Mouse (Mus musculus) kidney, postnatal 14 days (tissue): ENCODE measurements around the gene Ulk2.
"Not testable (repeated sequence)": the region's sequence is repeated elsewhere in the genome, so short reads cannot be mapped to it uniquely, and the experiment has no call there.

Source experiments
- DNase-seq: peaks from one replicate; pipeline ENCODE4 v3.0.0; 2022; ENCODE audit warnings: mixed read lengths

The Ulk2 gene

GRCm38 (mm10) chr11:61854988-61855411 is at the start of gene Ulk2:
Gene Ulk2, minus strand, starts transcription at chr11:61855073.
- DNase-seq, result peak; percentile 93

DNA sequence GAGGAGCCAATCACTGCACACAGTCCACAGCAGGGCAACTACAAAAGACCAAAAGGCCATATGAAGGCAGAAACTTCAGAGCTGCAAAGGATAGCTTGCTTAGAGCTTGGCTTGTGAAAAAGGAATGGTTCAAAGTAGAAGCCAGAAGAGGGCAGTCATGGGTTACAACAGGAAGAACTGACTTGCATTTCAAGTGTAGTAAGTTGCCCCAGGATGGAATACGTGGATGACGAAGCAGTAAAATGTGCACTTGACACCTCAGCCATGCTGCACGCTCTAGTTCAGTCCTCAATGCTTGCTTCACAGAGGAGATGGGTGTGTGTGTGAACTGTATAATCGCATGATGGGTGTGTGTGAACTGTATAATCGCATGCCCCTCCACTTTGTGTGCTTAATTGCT is 27.3 kb upstream of the Ulk2 start:
- no peak for DNase-seq

GRCm38 (mm10) chr11:61879921-61880320 is 25.0 kb upstream of the Ulk2 start:
- no peak for DNase-seq

GRCm38 (mm10) chr11:61871881-61872280 is 17.0 kb upstream of the Ulk2 start:
- DNase-seq, result no peak

- no peak for DNase-seq
Observed at GRCm38 (mm10) chr11:61866856-61867255, 12.0 kb upstream of the Ulk2 start.

DNA sequence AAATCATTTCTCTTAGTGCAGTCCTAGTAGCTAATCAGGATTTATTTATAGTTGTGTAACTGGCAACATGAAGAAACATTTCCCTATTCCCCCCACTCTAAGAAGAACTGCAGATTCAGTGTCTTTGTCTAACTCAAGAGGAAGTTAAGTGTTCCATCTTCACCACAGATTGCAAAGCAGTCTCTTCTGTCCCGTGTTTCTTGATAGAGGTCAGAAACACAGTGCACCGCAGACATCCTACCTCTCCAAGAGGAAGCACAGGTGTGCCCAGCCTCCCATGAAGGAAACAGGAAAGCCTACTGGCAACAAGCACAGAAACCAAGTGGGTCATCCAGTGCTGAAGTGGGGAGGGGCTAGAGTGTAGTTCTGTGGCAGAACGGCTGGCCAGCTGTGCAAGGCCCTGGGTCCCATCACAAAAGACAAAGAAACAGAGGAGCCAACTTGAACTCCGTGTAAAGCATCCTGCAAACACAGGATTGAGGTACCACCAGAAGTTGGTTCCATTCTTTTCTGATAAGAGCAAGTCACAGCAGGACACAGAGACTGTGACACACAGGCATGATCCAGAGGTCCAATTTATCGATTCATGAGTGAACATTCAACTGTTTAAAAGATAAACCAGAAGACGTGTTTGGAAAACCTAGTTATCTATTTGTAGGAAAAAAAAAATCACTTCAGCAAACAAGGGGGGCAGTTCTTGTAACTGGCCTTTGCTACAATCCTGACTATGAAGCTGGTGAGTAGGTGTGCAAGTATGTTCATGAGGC is 7.1 kb upstream of the Ulk2 start:
- no peak for DNase-seq

GRCm38 (mm10) chr11:61859316-61859715 is 4.4 kb upstream of the Ulk2 start:
- peak; percentile 33 for DNase-seq

DNA sequence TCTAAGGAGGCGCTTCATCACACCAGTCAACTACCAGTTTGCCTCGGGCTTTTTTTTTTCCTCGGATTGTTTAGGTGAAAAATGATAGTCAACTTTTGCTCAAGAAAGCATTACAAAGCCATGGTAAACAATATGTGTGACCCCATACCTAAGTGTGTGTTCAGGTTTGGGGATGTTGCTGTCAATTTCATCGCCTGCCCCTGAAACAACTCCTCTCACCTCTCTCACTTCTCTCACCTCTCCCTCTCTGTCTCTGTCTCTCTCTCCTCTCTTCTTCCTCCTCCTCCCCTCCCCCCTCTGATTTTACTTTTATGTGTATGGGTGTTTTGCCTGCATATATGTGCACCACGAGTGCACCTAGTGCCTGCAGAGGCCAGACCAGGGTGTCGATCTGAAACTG is 666 bp upstream of the Ulk2 start:
- DNase-seq, result no peak

GRCm38 (mm10) chr11:61854211-61854987 is 474 bp downstream of the Ulk2 start:
- peak; percentile 88 for DNase-seq

DNA sequence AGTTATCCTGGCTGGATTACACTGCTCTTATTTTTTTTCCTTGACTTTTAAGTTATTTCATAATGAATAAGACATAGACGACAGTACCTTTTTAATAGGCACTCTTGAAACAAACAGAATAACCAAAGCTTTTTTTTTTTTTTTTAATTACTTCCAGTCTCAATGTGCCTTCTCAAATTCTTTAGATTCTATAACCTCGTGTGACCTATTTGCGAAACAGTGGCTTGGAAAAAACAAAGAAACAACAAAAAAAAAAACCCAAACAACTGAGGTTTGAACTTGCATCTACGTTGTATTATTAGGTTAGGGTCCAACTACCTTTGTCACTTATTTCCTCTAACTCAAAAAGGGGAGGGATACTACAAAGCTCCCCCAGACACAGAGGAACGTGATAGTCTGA is 1.2 kb downstream of the Ulk2 start:
- no peak for DNase-seq

GRCm38 (mm10) chr11:61852916-61853315 is 2.0 kb downstream of the Ulk2 start:
- no peak for DNase-seq

GRCm38 (mm10) chr11:61851195-61851594 is 3.7 kb downstream of the Ulk2 start:
- DNase-seq, result no peak

- not testable (repeated sequence) for DNase-seq
Observed at GRCm38 (mm10) chr11:61840663-61841062, 14.2 kb downstream of the Ulk2 start.

DNA sequence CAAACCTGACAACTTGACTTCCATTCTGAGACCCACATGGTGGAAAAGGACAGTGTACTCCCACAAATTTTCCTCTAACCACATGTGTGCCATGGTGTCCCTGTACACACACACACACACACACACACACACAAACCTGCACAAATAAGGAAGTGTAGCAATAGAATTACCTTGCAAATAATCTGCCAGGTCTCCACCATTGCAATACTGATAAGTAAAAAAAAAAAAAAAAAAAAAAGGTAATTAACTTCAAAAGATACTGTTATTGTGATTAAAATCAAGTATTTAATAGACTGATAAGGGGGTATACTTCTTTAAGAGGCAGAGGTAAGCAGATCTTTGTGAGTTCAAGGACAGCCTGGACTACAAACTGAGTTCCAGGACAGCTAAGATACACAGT is 14.9 kb downstream of the Ulk2 start:
- DNase-seq, result no peak

DNA sequence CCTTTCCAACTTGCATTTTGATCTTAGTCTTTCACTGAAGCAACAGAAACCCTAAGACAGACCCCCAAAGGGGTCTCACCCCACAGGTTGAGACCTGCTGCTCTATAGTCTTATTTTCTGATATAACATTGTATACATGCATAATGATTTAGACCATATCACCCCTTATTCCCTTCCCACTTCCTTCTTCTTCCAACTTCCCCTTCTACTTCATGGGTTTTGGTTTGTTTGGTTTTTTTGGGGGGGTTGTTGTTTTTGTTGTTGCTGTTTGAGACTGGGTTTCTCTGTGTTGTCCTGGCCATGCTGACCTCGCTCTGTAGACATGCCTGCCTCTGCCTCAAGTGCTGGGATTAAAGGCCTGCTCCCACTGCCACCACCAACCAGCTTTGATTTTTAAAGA is 15.7 kb downstream of the Ulk2 start:
- no peak for DNase-seq

DNA sequence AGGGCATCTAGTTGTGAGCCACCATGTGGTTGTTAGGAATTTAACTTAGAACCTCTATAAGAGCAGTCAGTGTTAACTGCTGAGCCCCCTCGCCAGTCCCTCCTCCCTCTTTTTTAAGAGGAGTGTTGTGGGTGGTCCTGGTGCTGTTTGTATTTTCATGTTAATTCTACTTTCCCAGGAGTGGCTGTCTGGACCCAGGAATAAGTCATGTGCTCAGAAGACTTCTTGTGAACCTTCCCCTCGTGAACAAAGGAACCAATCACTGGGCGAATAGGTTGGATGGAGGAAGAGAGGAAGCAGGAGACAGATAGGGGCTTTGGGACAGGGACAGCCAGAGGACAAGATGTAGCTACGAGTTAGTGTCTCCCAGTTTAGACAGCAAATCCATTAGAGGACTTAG is 45.1 kb downstream of the Ulk2 start:
- DNase-seq, result no peak

GRCm38 (mm10) chr11:61808551-61809117 is 46.2 kb downstream of the Ulk2 start:
- no peak for DNase-seq

DNA sequence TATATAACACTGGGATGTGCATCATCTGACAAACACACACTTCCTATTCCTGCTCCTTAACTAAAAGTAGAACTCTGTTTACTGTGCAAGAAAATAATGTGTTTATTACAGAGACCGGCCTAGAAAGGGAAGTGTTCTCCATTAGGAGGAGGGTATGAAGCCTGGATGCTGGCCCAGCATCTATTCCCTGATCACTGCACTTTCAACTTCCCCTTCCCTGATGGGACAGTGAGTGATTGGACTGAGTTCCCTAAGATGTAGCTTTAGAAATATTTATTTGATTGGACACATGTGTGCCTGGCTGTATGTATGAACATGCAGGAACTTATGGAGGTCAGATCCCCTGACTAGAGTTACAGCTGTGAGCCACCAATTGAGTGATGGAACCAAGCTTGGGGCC is 61.4 kb downstream of the Ulk2 start:
- no peak for DNase-seq

DNA sequence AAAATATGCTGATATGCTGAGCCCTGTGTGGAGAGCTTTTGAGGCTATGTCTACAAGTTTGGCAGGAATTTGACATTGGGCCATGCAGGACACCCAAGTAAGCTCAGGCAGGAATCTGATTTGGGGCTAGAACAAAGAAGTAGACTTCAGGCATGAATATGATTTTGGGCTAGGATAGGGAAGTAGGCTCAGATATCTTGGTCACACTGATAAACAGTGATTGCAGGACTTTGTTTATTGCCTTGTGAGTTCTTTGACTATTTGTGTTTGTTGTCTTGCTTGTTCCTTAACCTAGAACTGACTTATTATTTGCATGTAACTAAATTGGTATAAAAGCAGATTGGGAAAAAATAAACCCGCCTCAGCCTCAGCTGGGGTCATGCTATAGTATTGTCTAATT is 66.3 kb downstream of the Ulk2 start:
- DNase-seq, result no peak

GRCm38 (mm10) chr11:61782526-61782925 is 72.3 kb downstream of the Ulk2 start:
- DNase-seq, result not testable (repeated sequence)

DNA sequence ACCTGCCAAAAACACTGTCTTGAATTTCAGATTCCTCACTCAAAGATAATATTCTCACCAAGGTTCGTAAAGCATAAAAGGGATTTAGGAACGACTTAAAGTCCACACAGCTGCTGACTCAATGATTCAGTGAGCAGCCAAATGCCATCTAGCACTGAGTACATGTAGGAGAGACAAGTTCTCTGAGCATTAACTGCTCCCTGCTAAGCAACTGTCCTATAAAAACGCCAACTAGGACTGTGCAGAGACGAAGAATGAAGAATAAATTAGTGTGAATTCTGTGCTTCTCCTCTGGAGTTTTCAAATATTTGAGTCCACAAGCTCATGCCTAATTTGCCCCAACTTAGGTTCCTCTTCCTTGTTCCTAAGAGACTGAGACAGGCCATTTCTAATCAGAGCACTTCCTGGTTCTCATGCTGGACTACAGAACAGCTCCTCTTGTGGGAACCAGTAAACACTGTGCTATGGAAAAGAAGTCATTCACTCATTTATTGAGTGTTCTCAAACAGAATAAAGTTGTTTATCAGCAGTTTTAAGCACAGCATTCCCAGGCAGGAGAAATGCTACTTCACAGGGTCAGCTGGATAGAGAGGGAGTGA is 80.2 kb downstream of the Ulk2 start:
- no peak for DNase-seq

GRCm38 (mm10) chr11:61761584-61762407 is 93.1 kb downstream of the Ulk2 start, which contains the start of gene Prpsap2:
Gene Prpsap2, minus strand, starts transcription at chr11:61762088.
- DNase-seq, result peak; percentile 99
